ENCODE assay signal across 9 mouse cellular contexts in genomic region chr12:71113675-71114288, GRCm38 (mm10). TPM values are rescaled to one million over a fixed set of nuclear protein-coding genes. Genes with fewer than 3 reads are reported as not detected.
DNase-seq lines count a peak whose midpoint lies in the region; ATAC-seq lines count a peak whose summit lies in the region.
"Had no signal": no experiment of that assay in that cellular context is flagged by ENCODE, and none has a peak within 500 bp of the region (broad histone marks: within the 10 kb centered on the region; RNA-seq: fewer than 3 reads in every experiment).

No protein-coding gene starts in this region.

- H3K27me3 ChIP-seq in heart, embryonic 11.5 days (ENCODE audit: control insufficient read depth, insufficient read depth, low read length) = no peaks in the 10 kb centered on the region
- 0 out of 2 replicates have a peak, but pooled peaks cover 8% of the 10 kb centered on the region for H3K27me3 ChIP-seq in liver, embryonic 12.5 days (replicated peaks)

- WGBS in heart, embryonic 11.5 days (ENCODE audit: insufficient replicate concordance) = 29% methylated on average over 12 of the region's 12 CpGs
- WGBS in liver, embryonic 12.5 days (ENCODE audit: insufficient replicate concordance) = 13% methylated on average over 12 of the region's 12 CpGs

- H3K4me3 ChIP-seq in heart, embryonic 11.5 days (ENCODE audit: low read depth, low read length) = no peak overlapping the region
- no peak overlapping the region; the same call in 1 of the 2 replicates for H3K4me3 ChIP-seq in liver, embryonic 12.5 days

- peaks cover 18% of the 10 kb centered on the region for H3K4me1 ChIP-seq in heart, embryonic 11.5 days (ENCODE audit: control insufficient read depth, insufficient read depth, low read length)
- H3K4me1 ChIP-seq in liver, embryonic 12.5 days = peaks cover 28% of the 10 kb centered on the region

- no peak for ATAC-seq in heart, embryonic 11.5 days (replicated peaks; ENCODE audit: insufficient number of reproducible peaks, low FRiP score, low TSS enrichment)
- ATAC-seq in liver, embryonic 12.5 days = peak; percentile 35; the same call in 1 of the 2 replicates

- peak; percentile 30 for DNase-seq in cerebellum, adult 9-11 months
- no peak for DNase-seq in cerebellum, adult 9-10 months
- DNase-seq in cerebellum, postnatal 14 days = peak; percentile 67 to 76
- DNase-seq in kidney, postnatal 14 days = peak; percentile 69
- DNase-seq in naive thymus-derived CD4-positive, alpha-beta T cell, adult 2 months (ENCODE audit: low read depth) = peak; percentile 74
- DNase-seq in telencephalon, adult 2 months (ENCODE audit: low read depth, low spot score) = peak; percentile 81

- 0 out of 2 replicates have a peak overlapping the region, but pooled peaks have one; percentile 22 for H3K9ac ChIP-seq in heart, embryonic 11.5 days (ENCODE audit: low read depth, low read length)
- no peak overlapping the region for H3K9ac ChIP-seq in liver, embryonic 12.5 days

- no peaks in the 10 kb centered on the region for H3K9me3 ChIP-seq in heart, embryonic 11.5 days (replicated peaks; ENCODE audit: control insufficient read depth, low read length)
- H3K9me3 ChIP-seq in liver, embryonic 12.5 days (replicated peaks) = no peaks in the 10 kb centered on the region

- H3K4me2 ChIP-seq in heart, embryonic 11.5 days = peak overlapping the region; percentile 45
- H3K4me2 ChIP-seq in liver, embryonic 12.5 days = peak overlapping the region; percentile 34

- no peak overlapping the region for H3K27ac ChIP-seq in heart, embryonic 11.5 days (ENCODE audit: low read depth, low read length)
- H3K27ac ChIP-seq in liver, embryonic 12.5 days = no peak overlapping the region

- no peaks in the 10 kb centered on the region for H3K36me3 ChIP-seq in heart, embryonic 11.5 days (ENCODE audit: control insufficient read depth, insufficient read depth, low read length)
- no peaks in the 10 kb centered on the region for H3K36me3 ChIP-seq in liver, embryonic 12.5 days

RNA-seq across cellular contexts. Expression of gene Tomm20l, which starts 2.6 kb away (rescaled TPM):
- 0.44 and 0.63 TPM in 2 replicates for polyA plus RNA-seq in heart, embryonic 11.5 days (2014; fragmentation: Nextera tagmentation; extraction: Ambion mirVana)
- polyA plus RNA-seq in liver, embryonic 12.5 days (2016; fragmentation: Nextera tagmentation; extraction: Ambion mirVana) = not detected in 2 replicates
- polyA plus RNA-seq: large intestine, adult 2 months had no signal

RNA-seq across cellular contexts. Expression of gene Timm9, which starts 22.7 kb away (rescaled TPM):
- polyA plus RNA-seq in heart, embryonic 11.5 days (2014; fragmentation: Nextera tagmentation; extraction: Ambion mirVana) = 107 and 118 TPM in 2 replicates
- 77.2 and 84.2 TPM in 2 replicates for polyA plus RNA-seq in liver, embryonic 12.5 days (2016; fragmentation: Nextera tagmentation; extraction: Ambion mirVana)

RNA-seq across cellular contexts. Expression of gene 2700049A03Rik, which starts 22.9 kb away (rescaled TPM):
- polyA plus RNA-seq in heart, embryonic 11.5 days (2014; fragmentation: Nextera tagmentation; extraction: Ambion mirVana) = 10.2 and 15.4 TPM in 2 replicates
- 7.3 and 8.0 TPM in 2 replicates for polyA plus RNA-seq in liver, embryonic 12.5 days (2016; fragmentation: Nextera tagmentation; extraction: Ambion mirVana)
